Mouse (Mus musculus): Measurements from ENCODE around the gene Gtpbp6.
"Not testable (repeated sequence)": the region's sequence is repeated elsewhere in the genome, so short reads cannot be mapped to it uniquely, and the experiment has no call there.

Gene Gtpbp6

GRCm38 (mm10) chr5:110100921-110101631 lies 6.9 kb downstream of the Gtpbp6 start:
- DNase-seq (ENCODE audit: extremely low spot score): peak; percentile 45

GRCm38 (mm10) chr5:110099656-110100580 lies 8.1 kb downstream of the Gtpbp6 start, which contains the start of gene Plcxd1:
TSS of gene Plcxd1 (plus strand) at chr5:110099969.
- peak; percentile 44 for DNase-seq (ENCODE audit: extremely low spot score)

- DNase-seq (ENCODE audit: extremely low spot score): no peak
Measured at GRCm38 (mm10) chr5:110098991-110099477, 9.0 kb downstream of the Gtpbp6 start.

GRCm38 (mm10) chr5:110094847-110095213 lies 13.2 kb downstream of the Gtpbp6 start:
- DNase-seq (ENCODE audit: extremely low spot score): no peak

GRCm38 (mm10) chr5:110094030-110094846 lies 13.8 kb downstream of the Gtpbp6 start, which contains the start of gene Gm35315:
TSS of gene Gm35315 (minus strand) at chr5:110094420.
- peak; percentile 85 for DNase-seq (ENCODE audit: extremely low spot score)

- DNase-seq (ENCODE audit: extremely low spot score): no peak
Measured at GRCm38 (mm10) chr5:110091546-110091945, 16.5 kb downstream of the Gtpbp6 start.

GRCm38 (mm10) chr5:110086161-110086866 lies 21.7 kb downstream of the Gtpbp6 start:
- DNase-seq (ENCODE audit: extremely low spot score): no peak

GRCm38 (mm10) chr5:110082961-110083360 lies 25.0 kb downstream of the Gtpbp6 start:
- no peak for DNase-seq (ENCODE audit: extremely low spot score)

- DNase-seq (ENCODE audit: extremely low spot score): not testable (repeated sequence)
Measured at GRCm38 (mm10) chr5:110072413-110072812, 35.6 kb downstream of the Gtpbp6 start, which contains the start of gene Gm17655. TSS of gene Gm17655 (minus strand) at chr5:110072513.

GRCm38 (mm10) chr5:110057637-110058408 lies 50.2 kb downstream of the Gtpbp6 start:
- peak; percentile 81 for DNase-seq (ENCODE audit: extremely low spot score)

All from embryo, embryonic 9.5 days (tissue).